Mouse (Mus musculus) mesoderm, embryonic 11.5 days (tissue): ENCODE data around the gene Gm5415.
"Not testable (repeated sequence)": the region's sequence is repeated elsewhere in the genome, so short reads cannot be mapped to it uniquely, and the experiment has no call there.

Experiments
- DNase-seq: peaks from one replicate; pipeline ENCODE4 v3.0.0-alpha.2; 2012; ENCODE audit warnings: low read depth, low spot score

Gene Gm5415

DNA sequence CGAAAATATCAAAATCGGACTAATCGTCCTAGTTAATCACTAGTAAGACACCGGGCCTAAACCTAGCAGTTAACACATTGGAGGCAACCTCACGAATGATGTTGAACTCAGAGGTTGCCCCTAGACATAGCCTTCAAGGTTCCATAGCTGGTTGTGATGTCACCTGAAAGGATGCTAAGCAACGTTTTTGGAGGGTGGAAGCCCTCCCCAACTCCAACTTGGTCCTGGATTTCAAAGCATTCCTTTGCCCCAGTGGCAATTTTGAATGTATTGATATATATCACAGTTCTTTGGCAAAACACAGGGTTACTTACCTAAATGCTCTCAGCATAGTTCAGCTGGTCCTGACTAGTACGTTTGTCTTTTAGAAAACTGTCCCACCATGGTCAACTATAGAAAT is at the start of gene Gm5415:
Gm5415 (minus strand) TSS at position 101 of the 400 bp plus-strand sequence.
- not testable (repeated sequence) for DNase-seq

DNA sequence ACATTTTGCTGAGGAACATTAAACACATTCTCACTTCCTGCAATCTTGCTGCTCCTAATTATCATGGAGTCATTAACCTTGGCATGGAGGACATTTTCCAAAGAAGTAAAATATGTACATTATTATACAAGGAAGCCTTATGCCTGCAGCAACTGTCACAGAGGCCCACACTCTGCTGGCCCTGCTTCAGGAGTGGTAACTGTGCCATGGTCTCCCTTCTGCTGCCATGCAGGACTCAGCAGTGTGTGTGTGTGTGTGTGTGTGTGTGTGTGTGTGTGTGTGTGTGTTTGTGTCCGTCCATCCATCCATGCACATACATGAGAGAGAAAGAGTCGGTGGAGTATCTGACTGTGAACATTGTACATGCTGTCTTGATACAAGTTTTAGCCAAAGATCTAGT is 21.8 kb upstream of the Gm5415 start:
- DNase-seq = no peak

DNA sequence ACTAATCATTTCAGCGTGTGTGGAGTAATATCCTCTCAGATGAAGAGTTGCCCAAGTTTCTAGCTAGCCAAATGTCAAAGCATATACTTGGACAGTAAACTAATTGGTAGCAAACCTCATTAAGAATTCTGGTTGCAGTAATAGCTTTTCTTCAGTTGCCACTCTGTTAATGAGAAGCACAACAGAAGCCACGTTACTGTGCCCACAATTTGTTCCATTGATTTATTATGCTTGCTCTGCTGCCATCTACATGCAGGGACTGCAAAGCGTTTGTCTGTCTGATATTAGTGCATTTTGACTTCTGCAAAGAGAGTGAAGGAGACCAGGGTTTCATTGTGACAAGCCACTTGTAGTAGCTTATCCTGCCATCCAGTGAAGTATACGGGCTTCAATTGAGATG is 6.8 kb upstream of the Gm5415 start:
- DNase-seq = no peak

DNA sequence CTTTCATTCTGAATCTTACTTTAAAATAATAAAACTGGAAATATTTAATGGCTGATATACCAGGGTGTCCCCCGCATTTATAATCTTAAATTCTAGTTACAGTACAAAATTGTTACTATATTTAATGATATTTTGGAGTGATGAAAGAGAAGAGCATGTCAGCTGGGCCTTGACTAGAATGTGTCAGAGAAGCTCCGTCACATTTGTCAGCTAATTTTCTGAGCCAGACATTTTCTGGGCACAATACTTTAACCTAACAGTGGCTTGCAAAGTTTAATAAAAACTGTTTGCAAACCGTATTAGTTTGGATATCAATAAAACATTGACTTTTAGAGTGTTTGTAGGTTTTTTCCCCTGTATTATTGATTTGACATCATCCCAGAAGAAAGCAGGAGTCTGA is 6.4 kb upstream of the Gm5415 start:
- no peak for DNase-seq

DNA sequence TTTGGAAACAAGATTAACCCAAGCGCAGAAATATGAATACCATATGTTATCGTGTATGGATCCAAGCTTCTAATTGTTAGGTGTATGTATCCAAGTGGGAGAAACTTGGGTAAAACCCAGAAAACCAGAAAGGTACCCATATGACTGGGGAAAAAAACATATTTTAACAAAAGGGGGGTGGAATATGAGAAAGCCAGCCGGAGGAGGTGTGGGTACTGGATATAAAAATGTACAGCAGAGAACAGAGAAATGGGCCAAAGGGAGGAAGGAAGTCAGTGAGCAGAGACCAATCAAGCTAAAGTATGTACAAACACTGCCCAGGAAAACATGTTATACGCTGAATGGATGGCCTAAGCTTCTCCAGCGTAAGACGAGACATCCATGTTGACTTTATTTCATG is 43.7 kb downstream of the Gm5415 start:
- DNase-seq = no peak
